In the genomic region with DNA sequence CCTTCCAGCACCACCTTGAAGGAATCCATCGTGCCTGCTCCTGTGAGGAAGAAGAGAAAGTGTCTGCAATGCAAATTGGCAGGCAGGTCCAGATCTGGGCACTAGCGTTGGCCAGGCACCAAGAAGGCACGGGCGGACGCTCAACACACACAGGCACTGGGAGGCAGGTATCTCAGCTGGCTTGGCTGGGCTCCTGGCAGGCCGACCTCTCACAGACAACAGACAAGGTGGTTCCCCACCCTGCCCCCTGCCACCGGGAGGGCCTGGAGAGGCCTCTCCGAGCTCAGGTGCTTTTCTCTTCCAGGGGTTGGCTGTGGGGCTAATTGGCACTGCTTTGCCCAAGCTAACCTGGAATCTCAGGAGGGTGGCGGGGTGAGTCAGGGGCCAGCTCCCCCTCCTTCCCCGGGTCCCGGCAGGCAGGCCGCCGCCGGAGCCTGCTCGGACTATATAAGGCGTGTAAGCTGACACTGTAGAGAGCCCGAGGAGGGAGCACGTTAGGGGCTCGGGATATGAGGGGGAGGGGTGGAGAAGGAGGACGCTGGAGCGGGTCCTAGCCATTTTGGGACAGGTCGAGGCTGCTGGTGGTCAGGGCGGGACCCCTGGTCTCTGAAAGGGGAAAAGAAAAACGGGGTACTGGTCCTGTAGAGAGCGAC, we compare ENCODE assay signal across 7 mouse cellular contexts. TPM values are rescaled to one million over a fixed set of nuclear protein-coding genes. Genes with fewer than 3 reads are reported as not detected.
DNase-seq lines count a peak whose midpoint lies in the region; ATAC-seq and TF ChIP-seq lines count a peak whose summit lies in the region.

No protein-coding gene starts in this region.

- H3K9ac ChIP-seq in midbrain, embryonic 13.5 days (replicated peaks) = peak overlapping the region; percentile 91

- peaks cover 39% of the 10 kb centered on the region for H3K36me3 ChIP-seq in G1E (replicated peaks)
- H3K36me3 ChIP-seq in limb, embryonic 10.5 days = peaks cover 48% of the 10 kb centered on the region
- H3K36me3 ChIP-seq in midbrain, embryonic 13.5 days = peaks cover 28% of the 10 kb centered on the region

- peaks cover 54% of the 10 kb centered on the region for H3K4me1 ChIP-seq in G1E (ENCODE audit: insufficient read depth, low read depth, low read length)
- H3K4me1 ChIP-seq in embryonic fibroblast, embryonic 13.5 days (ENCODE audit: control insufficient read depth, insufficient read depth, low read length) = peaks cover 16% of the 10 kb centered on the region
- peaks cover 38% of the 10 kb centered on the region for H3K4me1 ChIP-seq in limb, embryonic 10.5 days
- H3K4me1 ChIP-seq in midbrain, embryonic 13.5 days (replicated peaks) = peaks cover 31% of the 10 kb centered on the region

- 2% methylated on average over 25 of the region's 25 CpGs for WGBS in limb, embryonic 10.5 days
- 3% methylated on average over 25 of the region's 25 CpGs for WGBS in midbrain, embryonic 13.5 days

- intact Hi-C loops in heart, postnatal 10 days (cut with DNase I) = loop anchor here (1.0 to 2.0 kb wide), 2 partner anchors 40 to 91 kb away; no protein-coding TSS in a partner anchor

- H3K27ac ChIP-seq in embryonic fibroblast, embryonic 13.5 days (ENCODE audit: insufficient read depth, low read length) = peak overlapping the region; percentile 92
- H3K27ac ChIP-seq in limb, embryonic 10.5 days = peak overlapping the region; percentile 98
- peak overlapping the region; percentile 83; the same call in 1 of the 2 replicates for H3K27ac ChIP-seq in midbrain, embryonic 13.5 days

- peaks cover 12% of the 10 kb centered on the region for H3K27me3 ChIP-seq in G1E (ENCODE audit: insufficient read depth, low read length)
- peaks cover 7% of the 10 kb centered on the region; the same call in 1 of the 2 replicates for H3K27me3 ChIP-seq in limb, embryonic 10.5 days (ENCODE audit: low read depth, poor library complexity, severe bottlenecking)
- H3K27me3 ChIP-seq in midbrain, embryonic 13.5 days = no peaks in the 10 kb centered on the region; the same call in 1 of the 2 replicates

- TF ChIP-seq POLR2A in embryonic fibroblast, embryonic 13.5 days (IDR thresholded peaks at IDR 0.05; ENCODE audit: low read depth, low read length) = peak; percentile 27

- DNase-seq in G1E (ENCODE audit: low spot score) = peak; percentile 61
- DNase-seq in adrenal gland, postnatal 36 days = peak; percentile 49 to 62
- DNase-seq in heart, postnatal 10 days = peak; percentile 77 to 82
- DNase-seq in limb, embryonic 10.5 days (ENCODE audit: low spot score) = peak; percentile 87
- DNase-seq in yolk sac, embryonic 10.5 days (ENCODE audit: low spot score) = peak; percentile 73

- no peak for TF ChIP-seq CTCF in G1E (IDR thresholded peaks at IDR 0.05; ENCODE audit: low read depth, low read length)
- no peak for TF ChIP-seq CTCF in embryonic fibroblast, embryonic 13.5 days (IDR thresholded peaks at IDR 0.05; ENCODE audit: borderline replicate concordance, insufficient read depth, low read length)

- H3K4me2 ChIP-seq in midbrain, embryonic 13.5 days (replicated peaks) = peak overlapping the region; percentile 95

- peak overlapping the region; percentile 85 for H3K4me3 ChIP-seq in G1E (ENCODE audit: low read depth, low read length)
- H3K4me3 ChIP-seq in embryonic fibroblast, embryonic 13.5 days (ENCODE audit: insufficient read depth, low read length) = peak overlapping the region; percentile 76
- H3K4me3 ChIP-seq in limb, embryonic 10.5 days = peak overlapping the region; percentile 92
- peak overlapping the region; percentile 82 for H3K4me3 ChIP-seq in midbrain, embryonic 13.5 days (replicated peaks)

- ATAC-seq in G1E (ENCODE audit: extremely low read depth, insufficient number of reproducible peaks, low FRiP score, poor library complexity, severe bottlenecking) = no peak
- peak; percentile 68 for ATAC-seq in midbrain, embryonic 13.5 days

- H3K9me3 ChIP-seq in G1E (replicated peaks) = no peaks in the 10 kb centered on the region
- H3K9me3 ChIP-seq in limb, embryonic 10.5 days (replicated peaks) = no peaks in the 10 kb centered on the region
- no peaks in the 10 kb centered on the region for H3K9me3 ChIP-seq in midbrain, embryonic 13.5 days

RNA-seq across cellular contexts. Expression of gene Pdlim7, which starts 1.0 kb away (rescaled TPM):
- 19.9 and 20.0 TPM in 2 replicates for total RNA-seq in G1E (2014; fragmentation: Nextera tagmentation)
- total RNA-seq in G1E (2017) = 8.5 and 13.5 TPM in 2 replicates
- 52.5 and 61.7 TPM in 2 replicates for polyA plus RNA-seq in G1E (2012)
- total RNA-seq in adrenal gland, postnatal 36 days (2021) = 10 to 100 TPM; 15.2 to 23.9 TPM
- polyA plus RNA-seq in embryonic fibroblast, embryonic 13.5 days (2011; ENCODE audit: insufficient read length, low read depth, missing spikeins) = 132 and 179 TPM in 2 replicates
- 10 to 100 TPM; 63.6 to 74.2 TPM for total RNA-seq in heart, postnatal 10 days (2021)
- 202 and 206 TPM in 2 replicates for polyA plus RNA-seq in limb, embryonic 10.5 days (2016; fragmentation: Nextera tagmentation; extraction: Ambion mirVana)
- 145 and 159 TPM in 2 replicates for polyA plus RNA-seq in midbrain, embryonic 13.5 days (2015; fragmentation: Nextera tagmentation; extraction: Ambion mirVana)

RNA-seq across cellular contexts. Expression of gene Dok3, which starts 16.6 kb away (rescaled TPM):
- total RNA-seq in G1E (2014; fragmentation: Nextera tagmentation) (1.6 and 1.7 TPM in 2 replicates), G1E (2017) (8.4 and 8.8 TPM in 2 replicates)
- polyA plus RNA-seq in G1E (2012) = 11.6 and 14.4 TPM in 2 replicates
- 1 to 10 TPM; 2.3 to 4.6 TPM for total RNA-seq in adrenal gland, postnatal 36 days (2021)
- 0.60 and 0.79 TPM in 2 replicates for polyA plus RNA-seq in embryonic fibroblast, embryonic 13.5 days (2011; ENCODE audit: insufficient read length, low read depth, missing spikeins)
- 1 to 10 TPM; 1.7 to 1.8 TPM for total RNA-seq in heart, postnatal 10 days (2021)
- polyA plus RNA-seq in limb, embryonic 10.5 days (2016; fragmentation: Nextera tagmentation; extraction: Ambion mirVana) = 2.7 and 2.9 TPM in 2 replicates
- 4.3 and 4.7 TPM in 2 replicates for polyA plus RNA-seq in midbrain, embryonic 13.5 days (2015; fragmentation: Nextera tagmentation; extraction: Ambion mirVana)

RNA-seq across cellular contexts. Expression of gene Ddx41, which starts 24.0 kb away (rescaled TPM):
- total RNA-seq in G1E (2014; fragmentation: Nextera tagmentation) (51.5 and 60.8 TPM in 2 replicates), G1E (2017) (59.1 and 67.7 TPM in 2 replicates)
- polyA plus RNA-seq in G1E (2012) = 101 and 104 TPM in 2 replicates
- 10 to 100 TPM; 47.3 to 51.7 TPM for total RNA-seq in adrenal gland, postnatal 36 days (2021)
- 23.9 and 26.2 TPM in 2 replicates for polyA plus RNA-seq in embryonic fibroblast, embryonic 13.5 days (2011; ENCODE audit: insufficient read length, low read depth, missing spikeins)
- total RNA-seq in heart, postnatal 10 days (2021) = 10 to 100 TPM; 17.5 to 18.2 TPM
- polyA plus RNA-seq in limb, embryonic 10.5 days (2016; fragmentation: Nextera tagmentation; extraction: Ambion mirVana) = 94.0 and 102 TPM in 2 replicates
- polyA plus RNA-seq in midbrain, embryonic 13.5 days (2015; fragmentation: Nextera tagmentation; extraction: Ambion mirVana) = 60.2 and 66.6 TPM in 2 replicates

RNA-seq across cellular contexts. Expression of gene Dbn1, which starts 24.6 kb away (rescaled TPM):
- total RNA-seq in G1E (2014; fragmentation: Nextera tagmentation) (not detected in 2 replicates), G1E (2017) (0.23 and 0.33 TPM in 2 replicates)
- 0.25 and 0.30 TPM in 2 replicates for polyA plus RNA-seq in G1E (2012)
- total RNA-seq in adrenal gland, postnatal 36 days (2021) = 10 to 100 TPM; 16.0 to 18.0 TPM
- polyA plus RNA-seq in embryonic fibroblast, embryonic 13.5 days (2011; ENCODE audit: insufficient read length, low read depth, missing spikeins) = 105 and 139 TPM in 2 replicates
- total RNA-seq in heart, postnatal 10 days (2021) = 10 to 100 TPM; 53.7 to 58.2 TPM
- 346 and 417 TPM in 2 replicates for polyA plus RNA-seq in limb, embryonic 10.5 days (2016; fragmentation: Nextera tagmentation; extraction: Ambion mirVana)
- 655 and 674 TPM in 2 replicates for polyA plus RNA-seq in midbrain, embryonic 13.5 days (2015; fragmentation: Nextera tagmentation; extraction: Ambion mirVana)

RNA-seq across cellular contexts. Expression of gene Prr7, which starts 48.4 kb away (rescaled TPM):
- 0.53 TPM in 1 of 2 replicates, not detected in the other for total RNA-seq in G1E (2014; fragmentation: Nextera tagmentation)
- 0.44 and 1.6 TPM in 2 replicates for total RNA-seq in G1E (2017)
- polyA plus RNA-seq in G1E (2012) = 1.6 and 2.7 TPM in 2 replicates
- 1 to 10 TPM; 1.9 to 3.3 TPM for total RNA-seq in adrenal gland, postnatal 36 days (2021)
- 2.5 and 4.6 TPM in 2 replicates for polyA plus RNA-seq in embryonic fibroblast, embryonic 13.5 days (2011; ENCODE audit: insufficient read length, low read depth, missing spikeins)
- 1 to 10 TPM; 1.7 to 1.8 TPM for total RNA-seq in heart, postnatal 10 days (2021)
- 0.34 and 0.35 TPM in 2 replicates for polyA plus RNA-seq in limb, embryonic 10.5 days (2016; fragmentation: Nextera tagmentation; extraction: Ambion mirVana)
- 2.3 and 2.8 TPM in 2 replicates for polyA plus RNA-seq in midbrain, embryonic 13.5 days (2015; fragmentation: Nextera tagmentation; extraction: Ambion mirVana)
